Mouse (Mus musculus): Measurements from ENCODE around the gene Sult1e1. TPM values are rescaled to one million over a fixed set of nuclear protein-coding genes. Genes with fewer than 3 reads are reported as not detected.

Gene Sult1e1
- polyA plus RNA-seq, 1 experiment from 2014 or later, result 0.08 TPM

DNA sequence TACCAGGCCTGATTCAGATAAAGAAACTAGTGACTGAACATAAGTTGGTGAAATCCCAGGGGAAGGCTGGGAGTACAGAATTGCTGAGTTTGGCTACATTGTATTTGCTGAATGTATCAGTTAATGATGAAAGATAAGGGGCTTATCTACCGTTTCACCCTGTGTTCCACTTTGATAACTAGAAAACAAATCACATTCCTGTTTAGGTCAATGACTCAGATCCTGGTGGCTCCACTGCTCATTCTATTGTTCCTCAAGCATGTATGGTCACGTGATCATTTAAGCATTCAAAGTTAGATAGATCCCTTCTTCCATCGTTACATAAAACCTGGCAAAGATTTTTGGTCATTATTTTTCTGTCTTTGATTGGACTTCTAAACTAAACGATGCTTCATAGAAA is 28.9 kb downstream of the Sult1e1 start:
- no peak overlapping the region for H3K9ac ChIP-seq (replicated peaks)
- DNase-seq (no peak), ATAC-seq (no peak)
- H3K27ac ChIP-seq (ENCODE audit: low read depth), result no peak overlapping the region
- no peaks in the 10 kb centered on the region for H3K4me1 ChIP-seq (ENCODE audit: insufficient read depth)
- H3K4me3 ChIP-seq (ENCODE audit: low read depth, low read length), result no peak overlapping the region
- H3K27me3 ChIP-seq (ENCODE audit: insufficient read depth, low read length), result no peaks in the 10 kb centered on the region
- H3K4me2 ChIP-seq (ENCODE audit: low read depth, low read length), result no peak overlapping the region
- no peaks in the 10 kb centered on the region for H3K9me3 ChIP-seq (ENCODE audit: low read length)
- H3K36me3 ChIP-seq (replicated peaks; ENCODE audit: insufficient read depth, low read length), result 0 out of 2 replicates have a peak, but pooled peaks cover 2% of the 10 kb centered on the region
- TF ChIP-seq EP300 (IDR thresholded peaks at IDR 0.05; ENCODE audit: low read depth), result no peak
- 59% methylated on average over 4 of the region's 4 CpGs for WGBS (ENCODE audit: insufficient replicate concordance)

DNA sequence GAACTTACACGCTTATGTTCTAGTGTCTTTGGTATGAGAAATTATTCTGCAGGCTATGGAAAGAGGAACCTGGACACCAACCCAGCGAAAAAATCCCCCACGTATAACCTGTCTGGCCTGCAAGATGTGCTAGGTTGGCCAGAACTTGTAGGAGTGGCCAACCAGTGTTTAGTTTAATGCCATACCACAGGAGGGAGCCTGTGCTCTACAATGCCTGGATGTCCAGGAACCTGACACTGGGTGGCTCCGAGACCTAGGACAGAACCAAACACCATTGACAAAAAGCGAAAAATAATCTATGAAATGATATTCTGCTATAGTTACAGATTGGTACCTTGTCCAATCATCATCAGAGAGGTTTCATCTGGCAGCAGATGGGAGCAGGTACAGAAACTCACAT is 31.2 kb downstream of the Sult1e1 start:
- H3K27ac ChIP-seq (ENCODE audit: low read depth), result no peak overlapping the region
- no peak overlapping the region for H3K4me2 ChIP-seq (ENCODE audit: low read depth, low read length)
- H3K4me1 ChIP-seq (ENCODE audit: insufficient read depth), result no peaks in the 10 kb centered on the region
- WGBS (ENCODE audit: insufficient replicate concordance), result 59% methylated on average over 5 of the region's 5 CpGs
- 0 out of 2 replicates have a peak, but pooled peaks cover 2% of the 10 kb centered on the region for H3K36me3 ChIP-seq (replicated peaks; ENCODE audit: insufficient read depth, low read length)
- no peaks in the 10 kb centered on the region for H3K27me3 ChIP-seq (ENCODE audit: insufficient read depth, low read length)
- H3K9ac ChIP-seq (replicated peaks), result no peak overlapping the region
- no peaks in the 10 kb centered on the region for H3K9me3 ChIP-seq (ENCODE audit: low read length)
- DNase-seq (no peak), ATAC-seq (no peak)
- no peak overlapping the region for H3K4me3 ChIP-seq (ENCODE audit: low read depth, low read length)
- TF ChIP-seq CTCF (IDR thresholded peaks at IDR 0.05; ENCODE audit: low read depth) (peak; percentile 30), EP300 (IDR thresholded peaks at IDR 0.05; ENCODE audit: low read depth) (no peak)

DNA sequence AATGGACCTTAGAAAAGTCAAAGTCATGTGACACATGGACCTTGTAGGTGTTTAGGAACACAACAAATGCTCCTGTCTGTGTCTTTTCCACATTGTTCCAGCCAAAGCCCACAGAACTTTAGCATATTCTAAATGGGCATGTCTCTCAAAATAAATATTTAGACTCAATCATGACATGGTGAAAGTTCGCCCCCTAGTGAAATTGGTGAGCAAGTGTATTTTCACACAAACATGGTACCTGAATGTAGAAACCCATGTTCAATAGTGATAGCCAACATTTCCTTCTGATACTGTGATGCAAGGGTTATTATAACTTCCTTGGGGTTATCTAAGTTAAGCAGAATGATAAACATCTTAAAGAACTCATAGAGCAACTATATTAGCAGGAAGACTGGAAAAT is 40.5 kb downstream of the Sult1e1 start:
- no peak for TF ChIP-seq EP300 (IDR thresholded peaks at IDR 0.05; ENCODE audit: low read depth)
- TF ChIP-seq CTCF (IDR thresholded peaks at IDR 0.05; ENCODE audit: low read depth), result peak; percentile 50
- no peaks in the 10 kb centered on the region for H3K27me3 ChIP-seq (ENCODE audit: insufficient read depth, low read length)

DNA sequence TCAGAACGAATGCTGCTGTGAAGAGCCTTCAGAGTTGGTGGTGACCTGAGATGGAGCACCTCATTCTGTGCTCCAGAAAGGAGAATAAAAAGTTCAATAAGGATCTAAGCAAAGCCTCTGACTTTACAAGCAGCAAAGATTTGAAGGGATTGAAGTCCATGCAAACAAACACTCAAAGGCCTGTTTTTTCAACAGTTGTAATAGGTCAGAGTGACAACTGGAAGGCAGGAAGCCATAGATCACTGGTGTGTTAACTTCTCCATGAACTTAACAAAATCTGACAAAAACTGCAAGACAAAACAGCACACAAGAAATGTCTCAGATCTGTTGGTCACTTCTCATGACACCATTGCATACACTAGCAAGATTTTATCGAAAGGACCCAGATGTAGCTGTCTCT is 53.3 kb downstream of the Sult1e1 start, which contains the start of gene Sult1b1:
Gene Sult1b1, minus strand, starts transcription at position 85 of the 400 bp plus-strand sequence.
- DNase-seq (no peak), ATAC-seq (peak; percentile 64; the same call in 1 of the 2 replicates)
- Histone ChIP-seq H3K4me3 (ENCODE audit: low read depth, low read length) (no peak within 1 kb of the TSS), H3K9me3 (ENCODE audit: low read length) (no peaks in the 10 kb centered on the region), H3K27ac (ENCODE audit: low read depth) (peak within 1 kb of the TSS; percentile 85), H3K27me3 (ENCODE audit: insufficient read depth, low read length) (no peaks in the 10 kb centered on the region), H3K36me3 (replicated peaks; ENCODE audit: insufficient read depth, low read length) (no peaks in the 10 kb centered on the region), H3K9ac (replicated peaks) (no peak within 1 kb of the TSS), H3K4me2 (ENCODE audit: low read depth, low read length) (no peak within 1 kb of the TSS), H3K4me1 (ENCODE audit: insufficient read depth) (no peaks in the 10 kb centered on the region)
- TF ChIP-seq EP300 (IDR thresholded peaks at IDR 0.05; ENCODE audit: low read depth), result no peak
- no peak for TF ChIP-seq CTCF (IDR thresholded peaks at IDR 0.05; ENCODE audit: low read depth)
- WGBS (ENCODE audit: insufficient replicate concordance), result 76% methylated on average over 2 of the region's 2 CpGs

More for the DNA sequence above, 40.5 kb downstream of the Sult1e1 start:
- H3K4me1 ChIP-seq (ENCODE audit: insufficient read depth), result no peaks in the 10 kb centered on the region
- ATAC-seq (no peak), DNase-seq (no peak)
- no peak overlapping the region for H3K9ac ChIP-seq (replicated peaks)
- H3K36me3 ChIP-seq (replicated peaks; ENCODE audit: insufficient read depth, low read length), result no peaks in the 10 kb centered on the region
- H3K4me2 ChIP-seq (ENCODE audit: low read depth, low read length), result no peak overlapping the region
- no peak overlapping the region for H3K27ac ChIP-seq (ENCODE audit: low read depth)
- H3K4me3 ChIP-seq (ENCODE audit: low read depth, low read length), result no peak overlapping the region
- H3K9me3 ChIP-seq (ENCODE audit: low read length), result no peaks in the 10 kb centered on the region
- WGBS (ENCODE audit: insufficient replicate concordance), result 36% methylated on average over 1 of the region's 1 CpGs

DNA sequence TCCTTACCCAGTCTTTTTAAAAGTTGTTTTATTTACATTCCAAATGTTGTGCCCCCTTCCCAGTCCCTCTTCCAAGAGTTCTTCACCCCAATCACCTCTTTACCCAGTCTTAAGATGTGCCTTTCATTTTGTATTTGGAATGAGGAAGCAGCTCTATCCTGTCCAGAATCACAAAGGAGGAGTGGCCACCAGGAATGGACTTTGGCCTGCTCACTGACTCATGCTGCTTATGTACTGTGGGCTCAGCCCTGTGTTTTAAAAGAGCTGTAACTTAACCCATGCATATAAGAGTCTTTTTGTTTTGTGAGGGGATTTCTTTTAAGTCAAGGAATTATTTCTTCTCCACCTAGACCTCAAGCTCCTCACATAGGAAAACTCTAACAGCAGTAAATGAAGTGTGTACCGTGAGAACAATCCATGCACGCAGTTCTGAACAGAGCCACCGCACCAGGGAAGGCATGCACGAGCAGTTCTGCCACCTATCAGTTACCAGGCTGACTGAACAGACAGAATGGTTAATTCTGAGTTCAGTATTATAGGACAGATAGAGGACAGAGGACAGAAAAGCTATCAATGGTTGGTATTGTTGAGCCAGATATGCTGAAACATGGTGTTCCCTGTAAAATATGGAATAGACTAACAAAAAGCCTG is 55.3 kb downstream of the Sult1e1 start:
- Histone ChIP-seq H3K27me3 (ENCODE audit: insufficient read depth, low read length) (no peaks in the 10 kb centered on the region), H3K4me2 (ENCODE audit: low read depth, low read length) (no peak overlapping the region), H3K27ac (ENCODE audit: low read depth) (peak overlapping the region; percentile 85), H3K9ac (replicated peaks) (no peak overlapping the region; the same call in 1 of the 2 replicates), H3K9me3 (ENCODE audit: low read length) (no peaks in the 10 kb centered on the region), H3K4me1 (ENCODE audit: insufficient read depth) (no peaks in the 10 kb centered on the region), H3K4me3 (ENCODE audit: low read depth, low read length) (no peak overlapping the region), H3K36me3 (replicated peaks; ENCODE audit: insufficient read depth, low read length) (no peaks in the 10 kb centered on the region)
- 45% methylated on average over 4 of the region's 4 CpGs for WGBS (ENCODE audit: insufficient replicate concordance)
- peak; percentile 94 for ATAC-seq
- peak; percentile 47 for DNase-seq
- TF ChIP-seq CTCF (IDR thresholded peaks at IDR 0.05; ENCODE audit: low read depth) (no peak), EP300 (IDR thresholded peaks at IDR 0.05; ENCODE audit: low read depth) (no peak)

DNA sequence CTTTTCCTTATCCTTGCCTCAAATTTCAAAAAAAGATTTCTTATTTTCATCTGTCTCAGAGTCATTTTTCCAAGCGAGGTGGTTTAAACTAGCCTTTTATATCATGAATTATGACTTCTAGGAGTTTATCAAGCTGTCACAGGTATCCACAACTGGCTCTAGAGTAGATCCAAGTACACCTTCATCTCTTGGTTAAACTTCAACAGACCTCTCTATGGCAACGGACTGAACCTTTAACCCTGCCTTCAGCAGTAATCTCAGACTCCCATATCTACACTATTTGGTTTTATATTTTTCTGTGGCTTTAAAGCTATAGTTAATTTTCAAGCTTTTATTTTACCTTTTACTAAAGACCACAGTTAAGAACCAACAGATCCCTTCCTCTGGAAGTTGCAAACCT is 59.1 kb downstream of the Sult1e1 start:
- peak overlapping the region; percentile 57; the same call in 1 of the 2 replicates for H3K27ac ChIP-seq (ENCODE audit: low read depth)
- DNase-seq (no peak), ATAC-seq (peak; percentile 66)
- H3K4me1 ChIP-seq (ENCODE audit: insufficient read depth), result no peaks in the 10 kb centered on the region
- no peaks in the 10 kb centered on the region for H3K9me3 ChIP-seq (ENCODE audit: low read length)
- no peak overlapping the region for H3K9ac ChIP-seq (replicated peaks)
- TF ChIP-seq EP300 (IDR thresholded peaks at IDR 0.05; ENCODE audit: low read depth), result no peak
- TF ChIP-seq CTCF (IDR thresholded peaks at IDR 0.05; ENCODE audit: low read depth), result no peak
- WGBS (ENCODE audit: insufficient replicate concordance), result 38% methylated on average over 2 of the region's 2 CpGs
- no peak overlapping the region for H3K4me3 ChIP-seq (ENCODE audit: low read depth, low read length)
- no peaks in the 10 kb centered on the region for H3K27me3 ChIP-seq (ENCODE audit: insufficient read depth, low read length)
- no peak overlapping the region for H3K4me2 ChIP-seq (ENCODE audit: low read depth, low read length)
- H3K36me3 ChIP-seq (replicated peaks; ENCODE audit: insufficient read depth, low read length), result no peaks in the 10 kb centered on the region

Small RNA genes lying within 50 kb of the gene (microRNA-seq; reads per million reads assigned to microRNA genes)
- gene Mir3969, result not detected

Other genes starting within 250 kb of the Sult1e1 start
- not detected in 2 replicates for gene Ugt2b38, start 167.4 kb downstream of the Sult1e1 start, polyA plus RNA-seq (2015; fragmentation: Nextera tagmentation; extraction: Ambion mirVana)
- gene Ugt2a2, start 109.3 kb downstream of the Sult1e1 start, polyA plus RNA-seq (2015; fragmentation: Nextera tagmentation; extraction: Ambion mirVana), result not detected in 2 replicates
- gene Gm43638, start 104.8 kb downstream of the Sult1e1 start, polyA plus RNA-seq (2015; fragmentation: Nextera tagmentation; extraction: Ambion mirVana), result not detected in 2 replicates
- gene Ugt2a1, start 100.7 kb downstream of the Sult1e1 start, polyA plus RNA-seq (2015; fragmentation: Nextera tagmentation; extraction: Ambion mirVana), result not detected in 2 replicates
- gene Sult1b1, start 53.4 kb downstream of the Sult1e1 start, polyA plus RNA-seq (2015; fragmentation: Nextera tagmentation; extraction: Ambion mirVana), result 3.7 and 3.9 TPM in 2 replicates
- 57.9 and 68.7 TPM in 2 replicates for gene Sult1d1, start 22.6 kb downstream of the Sult1e1 start, polyA plus RNA-seq (2015; fragmentation: Nextera tagmentation; extraction: Ambion mirVana)
- gene Csn1s1, start 74.6 kb upstream of the Sult1e1 start, polyA plus RNA-seq (2015; fragmentation: Nextera tagmentation; extraction: Ambion mirVana), result not detected in 2 replicates
- gene Csn2, start 108.0 kb upstream of the Sult1e1 start, polyA plus RNA-seq (2015; fragmentation: Nextera tagmentation; extraction: Ambion mirVana), result not detected in 2 replicates
- gene Csn1s2a, start 183.0 kb upstream of the Sult1e1 start, polyA plus RNA-seq (2015; fragmentation: Nextera tagmentation; extraction: Ambion mirVana), result not detected in 2 replicates
- not detected in 2 replicates for gene Csn1s2b, start 216.5 kb upstream of the Sult1e1 start, polyA plus RNA-seq (2015; fragmentation: Nextera tagmentation; extraction: Ambion mirVana)
- gene Prr27, start 234.1 kb upstream of the Sult1e1 start, polyA plus RNA-seq (2015; fragmentation: Nextera tagmentation; extraction: Ambion mirVana), result not detected in 2 replicates